Mouse (Mus musculus): ENCODE measurements around the gene Stx16. TPM values are rescaled to one million over a fixed set of nuclear protein-coding genes. Genes with fewer than 3 reads are reported as not detected.

Stx16 gene
- polyA plus RNA-seq, 1 experiment from 2014 or later, result 6.2 TPM

DNA sequence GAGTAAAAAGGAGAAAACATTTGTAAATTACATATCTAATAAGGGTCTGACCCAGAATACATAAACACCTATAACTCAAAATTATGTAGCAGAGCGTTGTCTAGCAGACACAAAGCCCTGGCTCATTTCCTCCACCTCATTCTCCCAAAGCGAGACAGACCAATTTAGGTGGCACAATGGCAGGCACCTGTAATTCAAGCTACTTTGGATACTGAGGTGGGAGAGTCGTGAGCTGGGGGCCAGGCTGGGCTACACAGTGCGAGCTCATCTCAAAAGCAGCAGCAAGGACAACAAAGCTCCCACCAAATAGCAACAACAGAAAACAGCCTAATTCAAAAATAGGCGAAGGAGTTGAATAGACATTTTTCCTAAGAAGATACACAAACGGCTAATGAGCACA lies 52.8 kb downstream of the Stx16 start:
- no peak overlapping the region for H3K27ac ChIP-seq
- no peak overlapping the region for H3K4me3 ChIP-seq (replicated peaks; ENCODE audit: low read depth, low read length)
- no peaks in the 10 kb centered on the region; the same call in none of the 2 replicates for H3K9me3 ChIP-seq (replicated peaks; ENCODE audit: low read length)
- no peaks in the 10 kb centered on the region for H3K27me3 ChIP-seq (ENCODE audit: insufficient read depth, low read length)
- ATAC-seq (replicated peaks; ENCODE audit: low FRiP score, low read depth) (no peak), DNase-seq (ENCODE audit: low spot score) (no peak)
- H3K36me3 ChIP-seq (ENCODE audit: insufficient read depth, low read length), result 0 out of 2 replicates have a peak, but pooled peaks cover 9% of the 10 kb centered on the region
- no peaks in the 10 kb centered on the region; the same call in 1 of the 2 replicates for H3K4me1 ChIP-seq (replicated peaks; ENCODE audit: insufficient read depth, low read length)
- 83% methylated on average over 6 of the region's 6 CpGs for WGBS
- no peak overlapping the region for H3K4me2 ChIP-seq (ENCODE audit: low read length)
- H3K9ac ChIP-seq (ENCODE audit: low read depth, low read length), result no peak overlapping the region
- TF ChIP-seq CTCF (IDR thresholded peaks at IDR 0.05; ENCODE audit: low read depth), result no peak

DNA sequence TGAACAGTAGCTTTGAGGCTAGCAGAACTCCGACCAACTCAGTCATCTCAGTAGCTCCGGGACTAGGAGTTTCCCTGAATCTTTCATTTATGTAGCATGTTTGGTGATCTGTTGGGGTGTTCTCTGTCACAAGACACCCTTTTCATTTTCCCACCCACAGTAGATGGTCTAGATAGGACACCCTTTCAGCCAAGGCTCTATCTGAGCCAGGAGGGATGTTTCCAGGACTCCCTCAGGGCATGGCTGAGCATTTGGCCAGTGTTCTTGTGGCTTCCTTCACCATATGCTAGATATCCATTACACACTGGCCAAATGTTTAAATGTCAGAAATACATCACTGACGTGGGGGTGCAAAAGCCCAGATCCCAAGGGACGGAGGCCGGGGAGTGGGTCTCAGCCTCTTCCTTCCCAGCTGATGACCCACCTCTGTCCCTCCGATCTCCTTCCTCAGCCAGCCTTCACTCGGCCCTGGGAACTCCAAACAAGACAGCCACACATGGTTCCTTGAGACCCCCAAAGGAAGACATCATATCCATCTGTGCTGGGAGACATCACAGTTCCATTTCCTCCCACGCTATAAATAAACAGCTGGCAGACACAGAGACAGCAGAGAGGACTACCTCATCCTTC lies 54.5 kb downstream of the Stx16 start:
- Histone ChIP-seq H3K4me3 (replicated peaks; ENCODE audit: low read depth, low read length) (no peak overlapping the region), H3K27me3 (ENCODE audit: insufficient read depth, low read length) (no peaks in the 10 kb centered on the region), H3K9ac (ENCODE audit: low read depth, low read length) (no peak overlapping the region), H3K36me3 (ENCODE audit: insufficient read depth, low read length) (no peaks in the 10 kb centered on the region), H3K9me3 (replicated peaks; ENCODE audit: low read length) (no peaks in the 10 kb centered on the region), H3K4me1 (replicated peaks; ENCODE audit: insufficient read depth, low read length) (no peaks in the 10 kb centered on the region; the same call in 1 of the 2 replicates), H3K27ac (no peak overlapping the region), H3K4me2 (ENCODE audit: low read length) (no peak overlapping the region)
- ATAC-seq (replicated peaks; ENCODE audit: low FRiP score, low read depth) (no peak), DNase-seq (ENCODE audit: low spot score) (no peak)
- no peak for TF ChIP-seq CTCF (IDR thresholded peaks at IDR 0.05; ENCODE audit: low read depth)
- WGBS, result 66% methylated on average over 8 of the region's 8 CpGs

DNA sequence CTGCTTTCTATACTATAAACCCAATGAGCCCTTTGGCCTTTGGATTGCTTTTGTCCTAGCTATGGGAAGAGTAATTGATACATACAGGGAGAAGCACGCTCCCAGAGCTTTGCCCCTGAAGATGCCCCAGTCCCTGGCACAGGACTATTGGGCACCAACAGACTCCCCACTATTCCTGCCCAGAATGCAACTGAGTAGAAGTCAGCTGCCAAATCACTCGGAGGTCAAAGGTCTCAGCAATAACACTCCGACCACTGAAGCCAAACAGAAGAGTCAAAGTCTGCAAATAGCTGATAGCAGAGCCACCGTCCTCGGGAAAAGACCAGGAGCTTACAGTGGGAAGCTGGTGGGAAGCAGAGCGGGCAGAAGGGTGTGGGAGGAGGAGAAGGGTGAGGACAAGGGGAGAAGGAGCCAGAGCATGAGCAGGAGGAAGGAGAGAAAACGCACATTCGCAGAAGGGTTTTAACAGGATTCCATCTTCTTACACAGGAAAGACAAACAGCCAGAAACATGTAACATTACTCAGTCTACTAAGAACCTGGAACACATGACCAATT lies 56.4 kb downstream of the Stx16 start:
- H3K4me3 ChIP-seq (replicated peaks; ENCODE audit: low read depth, low read length), result no peak overlapping the region
- H3K9me3 ChIP-seq (replicated peaks; ENCODE audit: low read length), result no peaks in the 10 kb centered on the region
- H3K9ac ChIP-seq (ENCODE audit: low read depth, low read length), result no peak overlapping the region
- no peaks in the 10 kb centered on the region for H3K27me3 ChIP-seq (ENCODE audit: insufficient read depth, low read length)
- H3K4me1 ChIP-seq (replicated peaks; ENCODE audit: insufficient read depth, low read length), result no peaks in the 10 kb centered on the region
- ATAC-seq (replicated peaks; ENCODE audit: low FRiP score, low read depth) (no peak), DNase-seq (ENCODE audit: low spot score) (no peak)
- WGBS, result 74% methylated on average over 8 of the region's 8 CpGs
- H3K4me2 ChIP-seq (ENCODE audit: low read length), result no peak overlapping the region
- H3K27ac ChIP-seq, result no peak overlapping the region
- H3K36me3 ChIP-seq (ENCODE audit: insufficient read depth, low read length), result no peaks in the 10 kb centered on the region
- TF ChIP-seq CTCF (IDR thresholded peaks at IDR 0.05; ENCODE audit: low read depth), result no peak

Other genes starting within 250 kb of the Stx16 start
- 50.2 and 51.5 TPM in 2 replicates for gene Npepl1, start 34.0 kb downstream of the Stx16 start, polyA plus RNA-seq (2015; fragmentation: Nextera tagmentation; extraction: Ambion mirVana)
- 1,338 and 1,363 TPM in 2 replicates for gene Gnas, start 208.0 kb downstream of the Stx16 start, polyA plus RNA-seq (2015; fragmentation: Nextera tagmentation; extraction: Ambion mirVana)

All from kidney, postnatal 0 days (tissue).